Mouse (Mus musculus): Measurements from ENCODE around the gene Il2. TPM values are rescaled to one million over a fixed set of nuclear protein-coding genes. Genes with fewer than 3 reads are reported as not detected.

Gene Il2
- polyA plus RNA-seq, 1 experiment from 2014 or later: 0.23 TPM

GRCm38 (mm10) chr3:37144979-37145378, 19.2 kb upstream of the Il2 start:
- Histone ChIP-seq H3K27me3 (replicated peaks) (no peaks in the 10 kb centered on the region), H3K27ac (replicated peaks) (no peak overlapping the region), H3K9ac (replicated peaks) (no peak overlapping the region), H3K4me2 (no peak overlapping the region), H3K9me3 (replicated peaks) (no peaks in the 10 kb centered on the region), H3K4me1 (no peaks in the 10 kb centered on the region), H3K4me3 (replicated peaks) (no peak overlapping the region), H3K36me3 (no peaks in the 10 kb centered on the region)
- no peak for ATAC-seq (ENCODE audit: low FRiP score)
- 60% methylated on average over 1 of the region's 1 CpGs for WGBS

GRCm38 (mm10) chr3:37141827-37142226, 16.1 kb upstream of the Il2 start:
- Histone ChIP-seq H3K4me2 (no peak overlapping the region), H3K4me1 (no peaks in the 10 kb centered on the region), H3K4me3 (replicated peaks) (no peak overlapping the region), H3K27me3 (replicated peaks) (no peaks in the 10 kb centered on the region), H3K27ac (replicated peaks) (no peak overlapping the region), H3K9me3 (replicated peaks) (no peaks in the 10 kb centered on the region), H3K36me3 (no peaks in the 10 kb centered on the region), H3K9ac (replicated peaks) (no peak overlapping the region)
- no peak for ATAC-seq (ENCODE audit: low FRiP score)
- WGBS: 91% methylated on average over 2 of the region's 2 CpGs

GRCm38 (mm10) chr3:37140168-37140906, 14.6 kb upstream of the Il2 start:
- Histone ChIP-seq H3K9ac (replicated peaks) (no peak overlapping the region), H3K27ac (replicated peaks) (no peak overlapping the region), H3K4me1 (no peaks in the 10 kb centered on the region), H3K4me2 (no peak overlapping the region), H3K27me3 (replicated peaks) (no peaks in the 10 kb centered on the region), H3K4me3 (replicated peaks) (no peak overlapping the region), H3K36me3 (no peaks in the 10 kb centered on the region), H3K9me3 (replicated peaks) (no peaks in the 10 kb centered on the region)
- WGBS: 93% methylated on average over 6 of the region's 6 CpGs
- no peak for ATAC-seq (ENCODE audit: low FRiP score)

GRCm38 (mm10) chr3:37139192-37139591, 13.4 kb upstream of the Il2 start:
- Histone ChIP-seq H3K27ac (replicated peaks) (no peak overlapping the region), H3K4me2 (no peak overlapping the region), H3K27me3 (replicated peaks) (no peaks in the 10 kb centered on the region), H3K4me3 (replicated peaks) (no peak overlapping the region), H3K9ac (replicated peaks) (no peak overlapping the region), H3K9me3 (replicated peaks) (no peaks in the 10 kb centered on the region), H3K36me3 (no peaks in the 10 kb centered on the region), H3K4me1 (no peaks in the 10 kb centered on the region)
- ATAC-seq (ENCODE audit: low FRiP score): no peak
- 86% methylated on average over 3 of the region's 3 CpGs for WGBS

GRCm38 (mm10) chr3:37137231-37137630, 11.5 kb upstream of the Il2 start:
- 83% methylated on average over 4 of the region's 4 CpGs for WGBS
- H3K9me3 ChIP-seq (replicated peaks): no peaks in the 10 kb centered on the region
- no peaks in the 10 kb centered on the region for H3K36me3 ChIP-seq

GRCm38 (mm10) chr3:37129063-37129462, 3.3 kb upstream of the Il2 start:
- no peak overlapping the region for H3K27ac ChIP-seq (replicated peaks)
- H3K9me3 ChIP-seq (replicated peaks): no peaks in the 10 kb centered on the region
- H3K4me2 ChIP-seq: no peak overlapping the region
- whole genome bisulfite sequencing: 79% methylated on average over 2 of the region's 2 CpGs
- H3K36me3 ChIP-seq: no peaks in the 10 kb centered on the region
- no peaks in the 10 kb centered on the region for H3K4me1 ChIP-seq
- no peak for ATAC-seq (ENCODE audit: low FRiP score)
- H3K27me3 ChIP-seq (replicated peaks): no peaks in the 10 kb centered on the region
- no peak overlapping the region for H3K4me3 ChIP-seq (replicated peaks)
- no peak overlapping the region for H3K9ac ChIP-seq (replicated peaks)

More at GRCm38 (mm10) chr3:37137231-37137630, 11.5 kb upstream of the Il2 start:
- H3K9ac ChIP-seq (replicated peaks): no peak overlapping the region
- no peak overlapping the region for H3K4me3 ChIP-seq (replicated peaks)
- H3K27ac ChIP-seq (replicated peaks): no peak overlapping the region
- no peak for ATAC-seq (ENCODE audit: low FRiP score)
- no peaks in the 10 kb centered on the region for H3K27me3 ChIP-seq (replicated peaks)
- H3K4me1 ChIP-seq: no peaks in the 10 kb centered on the region
- no peak overlapping the region for H3K4me2 ChIP-seq

- 65% methylated on average over 4 of the region's 4 CpGs for WGBS
Observed at GRCm38 (mm10) chr3:37128269-37128668, 2.5 kb upstream of the Il2 start.

GRCm38 (mm10) chr3:37126162-37126561, 403 bp upstream of the Il2 start:
- H3K9ac ChIP-seq (replicated peaks): no peak overlapping the region
- H3K27ac ChIP-seq (replicated peaks): no peak overlapping the region
- no peak overlapping the region for H3K4me2 ChIP-seq
- WGBS: 86% methylated on average over 4 of the region's 4 CpGs
- H3K9me3 ChIP-seq (replicated peaks): no peaks in the 10 kb centered on the region
- no peaks in the 10 kb centered on the region for H3K27me3 ChIP-seq (replicated peaks)
- no peak overlapping the region for H3K4me3 ChIP-seq (replicated peaks)
- no peak for ATAC-seq (ENCODE audit: low FRiP score)
- H3K36me3 ChIP-seq: no peaks in the 10 kb centered on the region
- no peaks in the 10 kb centered on the region for H3K4me1 ChIP-seq

More at GRCm38 (mm10) chr3:37128269-37128668, 2.5 kb upstream of the Il2 start:
- ATAC-seq (ENCODE audit: low FRiP score): no peak
- Histone ChIP-seq H3K4me2 (no peak overlapping the region), H3K4me3 (replicated peaks) (no peak overlapping the region), H3K36me3 (no peaks in the 10 kb centered on the region), H3K4me1 (no peaks in the 10 kb centered on the region), H3K27ac (replicated peaks) (no peak overlapping the region), H3K9me3 (replicated peaks) (no peaks in the 10 kb centered on the region), H3K9ac (replicated peaks) (no peak overlapping the region), H3K27me3 (replicated peaks) (no peaks in the 10 kb centered on the region)

- Histone ChIP-seq H3K4me3 (replicated peaks) (no peak overlapping the region), H3K36me3 (no peaks in the 10 kb centered on the region), H3K27me3 (replicated peaks) (no peaks in the 10 kb centered on the region), H3K4me1 (no peaks in the 10 kb centered on the region), H3K4me2 (no peak overlapping the region), H3K9ac (replicated peaks) (no peak overlapping the region), H3K27ac (replicated peaks) (no peak overlapping the region), H3K9me3 (replicated peaks) (no peaks in the 10 kb centered on the region)
- no peak for ATAC-seq (ENCODE audit: low FRiP score)
Observed at GRCm38 (mm10) chr3:37090721-37091120, 35.0 kb downstream of the Il2 start.

GRCm38 (mm10) chr3:37084860-37085259, 40.9 kb downstream of the Il2 start:
- no peaks in the 10 kb centered on the region for H3K27me3 ChIP-seq (replicated peaks)
- H3K36me3 ChIP-seq: no peaks in the 10 kb centered on the region
- 90% methylated on average over 4 of the region's 4 CpGs for WGBS
- ATAC-seq (ENCODE audit: low FRiP score): no peak
- H3K4me1 ChIP-seq: no peaks in the 10 kb centered on the region
- H3K9ac ChIP-seq (replicated peaks): no peak overlapping the region
- no peak overlapping the region for H3K27ac ChIP-seq (replicated peaks)
- no peak overlapping the region for H3K4me3 ChIP-seq (replicated peaks)
- H3K9me3 ChIP-seq (replicated peaks): no peaks in the 10 kb centered on the region
- H3K4me2 ChIP-seq: no peak overlapping the region

- H3K36me3 ChIP-seq: no peaks in the 10 kb centered on the region
- H3K27me3 ChIP-seq (replicated peaks): no peaks in the 10 kb centered on the region
- H3K4me2 ChIP-seq: no peak overlapping the region
- no peak for ATAC-seq (ENCODE audit: low FRiP score)
- no peaks in the 10 kb centered on the region for H3K4me1 ChIP-seq
- peaks cover 7% of the 10 kb centered on the region; the same call in 1 of the 2 replicates for H3K9me3 ChIP-seq (replicated peaks)
- no peak overlapping the region for H3K4me3 ChIP-seq (replicated peaks)
- no peak overlapping the region for H3K27ac ChIP-seq (replicated peaks)
- H3K9ac ChIP-seq (replicated peaks): no peak overlapping the region
Observed at GRCm38 (mm10) chr3:37073211-37073610, 52.5 kb downstream of the Il2 start.
